Mouse (Mus musculus): ENCODE measurements around the gene Tmem19.

GRCm38 (mm10) chr10:115333528-115333927 lies 28.8 kb downstream of the Tmem19 start:
- TF ChIP-seq EP300 (IDR thresholded peaks at IDR 0.05; ENCODE audit: insufficient read depth, low read depth, low read length) = no peak
- TF ChIP-seq CTCF (IDR thresholded peaks at IDR 0.05) = no peak

Measured in heart, adult 2 months (tissue).